Mouse (Mus musculus) limb, embryonic 11.5 days (tissue): ENCODE data around the gene Serpinb1a. TPM values are rescaled to one million over a fixed set of nuclear protein-coding genes. Genes with fewer than 3 reads are reported as not detected.

Source experiments
- ATAC-seq: fragments of 200-750 bp; cut with Nextera tagmentation; 2 replicates; pipeline ENCODE4 v1.8.0; 2017; ENCODE audit warnings: low read depth; ENCODE audit not compliant: insufficient number of reproducible peaks, low FRiP score, low TSS enrichment
- DNase-seq: peaks from one replicate; pipeline ENCODE4 v3.0.0-alpha.2; 2015; ENCODE audit warnings: low spot score
- H3K27ac ChIP-seq: fragments of 300-500 bp; sonication (generic); replicated peaks from 2 replicates; pipeline ENCODE4 v1.5.1; 2014; ENCODE audit warnings: low read depth, mild to moderate bottlenecking, low read length
- H3K27me3 ChIP-seq: fragments of 300-500 bp; sonication (generic); 2 replicates; pipeline ENCODE4 v1.6.1; 2014; ENCODE audit warnings: mild to moderate bottlenecking, low read length, mixed read lengths; ENCODE audit not compliant: control insufficient read depth, insufficient read depth
- H3K36me3 ChIP-seq: fragments of 300-500 bp; sonication (generic); 2 replicates; pipeline ENCODE4 v1.6.1; 2014; ENCODE audit warnings: mild to moderate bottlenecking, low read length, moderate library complexity, mixed read lengths; ENCODE audit not compliant: control insufficient read depth, insufficient read depth
- H3K4me1 ChIP-seq: fragments of 300-500 bp; sonication (generic); 2 replicates; pipeline ENCODE4 v1.6.1; 2014; ENCODE audit warnings: low read length, mixed read lengths; ENCODE audit not compliant: control insufficient read depth, insufficient read depth
- H3K4me2 ChIP-seq: fragments of 300-500 bp; sonication (generic); 2 replicates; pipeline ENCODE4 v1.6.1; 2014; ENCODE audit warnings: low read depth, mild to moderate bottlenecking, moderate library complexity; ENCODE audit not compliant: severe bottlenecking
- H3K4me3 ChIP-seq: fragments of 300-500 bp; sonication (generic); 2 replicates; pipeline ENCODE4 v1.5.1; 2014; ENCODE audit warnings: low read depth, low read length
- H3K9ac ChIP-seq: fragments of 300-500 bp; sonication (generic); 2 replicates; pipeline ENCODE4 v1.6.1; 2014; ENCODE audit warnings: mild to moderate bottlenecking, low read length
- H3K9me3 ChIP-seq: fragments of 300-500 bp; sonication (generic); 2 replicates; pipeline ENCODE4 v1.6.1; 2016; ENCODE audit warnings: low read length; ENCODE audit not compliant: control insufficient read depth
- WGBS: fragments of 180-500 bp; shearing (Covaris S2); extraction: QIAGEN DNeasy Blood & Tissue Kit; methylation state at CpG from one replicate; pipeline ENCODE4 v1.1.7; 2014; 5-methylcytosine and 5-hydroxymethylcytosine counted together
- polyA plus RNA-seq: library from polyadenylated mRNA; unstranded; fragments of >200 nt; fragmentation: Nextera tagmentation; extraction: Ambion mirVana; gene quantifications from 2 replicates; pipeline ENCODE4 v1.2.1, GENCODE M21; 2014

Serpinb1a gene
- polyA plus RNA-seq, 1 experiment from 2014 or later: 2.5 TPM

DNA sequence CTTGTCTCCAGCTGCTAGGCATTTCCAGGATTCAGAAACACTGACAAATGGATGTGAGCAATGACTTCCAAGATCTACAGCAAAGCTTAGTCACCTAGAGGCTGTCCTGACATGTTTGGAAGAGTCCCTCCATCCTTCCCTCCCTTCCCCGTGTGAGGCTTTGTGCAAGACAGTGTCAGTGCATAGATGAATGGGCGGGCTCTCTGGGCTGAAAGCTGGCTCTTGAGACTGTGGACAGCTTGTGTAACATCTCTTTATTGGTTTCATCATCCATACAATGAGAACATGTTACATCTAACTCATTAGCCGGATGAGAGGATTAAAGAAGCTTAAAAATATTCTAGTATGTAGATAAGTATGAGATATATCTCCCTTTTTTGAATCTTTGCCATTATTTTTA, 18.2 kb downstream of the Serpinb1a start:
- no peak overlapping the region for H3K9ac ChIP-seq
- no peak overlapping the region for H3K4me3 ChIP-seq
- DNase-seq (no peak), ATAC-seq (no peak)
- H3K9me3 ChIP-seq: no peaks in the 10 kb centered on the region
- H3K27ac ChIP-seq: no peak overlapping the region
- no peak overlapping the region for H3K4me2 ChIP-seq
- H3K27me3 ChIP-seq: no peaks in the 10 kb centered on the region
- no peaks in the 10 kb centered on the region for H3K36me3 ChIP-seq
- WGBS: 71% methylated on average over 3 of the region's 3 CpGs
- H3K4me1 ChIP-seq: no peaks in the 10 kb centered on the region

GRCm38 (mm10) chr13:32831505-32832273, 19.3 kb downstream of the Serpinb1a start:
- Histone ChIP-seq H3K36me3 (no peaks in the 10 kb centered on the region), H3K27ac (no peak overlapping the region), H3K4me3 (no peak overlapping the region), H3K9ac (no peak overlapping the region), H3K4me2 (no peak overlapping the region), H3K9me3 (no peaks in the 10 kb centered on the region), H3K4me1 (no peaks in the 10 kb centered on the region), H3K27me3 (no peaks in the 10 kb centered on the region)
- WGBS: 83% methylated on average over 3 of the region's 3 CpGs
- DNase-seq (no peak), ATAC-seq (no peak)

DNA sequence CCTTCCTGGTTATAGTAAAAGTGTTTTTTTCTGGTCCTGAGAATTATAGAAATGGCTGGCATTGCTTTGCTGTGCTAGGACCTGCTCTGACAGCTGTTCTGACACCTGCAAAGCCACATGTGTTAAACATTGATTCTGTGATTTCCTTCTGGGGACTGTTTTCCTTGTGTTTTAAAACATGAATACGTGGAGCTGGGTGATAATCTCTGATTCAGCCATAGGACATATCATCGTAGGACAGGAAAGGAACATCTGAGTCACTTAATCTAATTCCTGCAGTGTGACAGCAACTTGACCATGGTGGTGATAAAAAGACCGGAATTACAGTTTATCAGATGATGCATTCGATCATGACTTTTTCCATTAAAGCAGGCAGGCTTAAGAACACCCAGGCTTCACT, 22.1 kb downstream of the Serpinb1a start:
- Histone ChIP-seq H3K4me2 (no peak overlapping the region), H3K4me1 (no peaks in the 10 kb centered on the region), H3K36me3 (no peaks in the 10 kb centered on the region), H3K9ac (no peak overlapping the region), H3K4me3 (no peak overlapping the region), H3K9me3 (no peaks in the 10 kb centered on the region), H3K27me3 (no peaks in the 10 kb centered on the region), H3K27ac (no peak overlapping the region)
- DNase-seq (no peak), ATAC-seq (no peak)
- WGBS: 85% methylated on average over 4 of the region's 4 CpGs

- 58% methylated on average over 4 of the region's 4 CpGs for WGBS
- H3K4me1 ChIP-seq: no peaks in the 10 kb centered on the region
- no peaks in the 10 kb centered on the region for H3K27me3 ChIP-seq
- no peak overlapping the region for H3K9ac ChIP-seq
- H3K4me2 ChIP-seq: no peak overlapping the region
- H3K4me3 ChIP-seq: no peak overlapping the region
- H3K27ac ChIP-seq: no peak overlapping the region
- H3K9me3 ChIP-seq: no peaks in the 10 kb centered on the region
- DNase-seq (peak; percentile 70), ATAC-seq (peak; percentile 51; the same call in 1 of the 2 replicates)
- no peaks in the 10 kb centered on the region for H3K36me3 ChIP-seq
Observed at GRCm38 (mm10) chr13:32827951-32828350, 23.0 kb downstream of the Serpinb1a start.

DNA sequence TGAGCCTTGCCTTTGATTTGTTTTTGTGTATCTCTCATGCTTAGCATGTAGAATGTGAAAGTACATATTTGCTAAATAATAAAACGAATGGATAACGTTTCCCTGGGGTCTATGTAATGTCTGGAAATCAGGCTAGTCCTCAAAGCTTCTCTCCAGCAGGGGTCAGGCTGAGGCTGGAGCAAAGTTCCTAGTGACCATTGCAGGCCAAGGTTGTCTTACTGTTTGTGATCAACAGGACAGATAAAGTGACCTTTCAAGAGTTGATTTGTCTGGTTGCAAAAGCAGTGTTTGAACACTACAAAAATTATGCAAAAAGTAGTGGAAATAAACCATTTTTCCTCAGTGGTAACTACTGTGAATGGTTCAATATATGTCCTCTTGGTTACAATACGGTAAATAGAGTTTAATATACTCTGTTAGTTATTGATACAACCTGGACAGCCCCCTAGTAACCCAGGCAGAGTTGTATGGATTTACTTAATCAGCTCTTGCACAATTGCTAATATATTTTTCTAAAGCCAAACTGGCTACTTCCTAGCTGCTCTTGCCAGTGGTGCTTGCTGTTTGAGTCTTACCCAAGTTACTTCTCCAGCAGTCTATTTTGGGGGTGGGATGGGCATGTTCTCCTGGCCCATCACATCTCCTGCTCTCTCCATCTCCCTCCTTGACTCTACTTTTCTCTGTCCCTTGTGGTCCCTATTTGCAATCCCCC, 23.7 kb downstream of the Serpinb1a start:
- H3K9me3 ChIP-seq: no peaks in the 10 kb centered on the region
- 83% methylated on average over 3 of the region's 3 CpGs for WGBS
- no peaks in the 10 kb centered on the region for H3K4me1 ChIP-seq
- H3K9ac ChIP-seq: no peak overlapping the region
- ATAC-seq (no peak), DNase-seq (no peak)
- no peaks in the 10 kb centered on the region for H3K36me3 ChIP-seq
- H3K4me3 ChIP-seq: no peak overlapping the region
- no peak overlapping the region for H3K4me2 ChIP-seq
- no peaks in the 10 kb centered on the region for H3K27me3 ChIP-seq
- H3K27ac ChIP-seq: no peak overlapping the region

DNA sequence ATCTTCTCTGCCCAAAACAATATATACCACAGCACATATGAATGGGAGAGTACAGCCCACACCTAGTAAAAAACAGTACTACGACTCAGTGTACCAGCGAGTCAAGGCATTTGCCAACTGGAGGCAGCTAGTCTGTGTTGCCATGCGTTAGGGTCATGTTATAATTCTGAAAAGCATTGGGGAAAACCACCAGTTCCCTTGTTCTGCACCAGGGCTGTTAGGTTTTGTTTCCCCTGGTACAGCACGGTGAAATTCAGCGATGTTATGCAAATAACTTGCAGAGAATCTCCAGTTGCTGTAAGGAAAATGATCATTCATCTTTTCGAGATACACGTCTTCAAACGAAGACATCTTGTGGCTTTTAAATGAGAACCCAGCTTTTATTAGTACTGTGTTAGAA, 25.4 kb downstream of the Serpinb1a start:
- Histone ChIP-seq H3K4me1 (no peaks in the 10 kb centered on the region), H3K4me3 (no peak overlapping the region), H3K36me3 (peaks cover 2% of the 10 kb centered on the region; the same call in 1 of the 2 replicates), H3K9ac (no peak overlapping the region), H3K9me3 (no peaks in the 10 kb centered on the region), H3K27me3 (no peaks in the 10 kb centered on the region), H3K27ac (no peak overlapping the region), H3K4me2 (no peak overlapping the region)
- DNase-seq: no peak
- no peak for ATAC-seq
- WGBS: 92% methylated on average over 8 of the region's 8 CpGs

DNA sequence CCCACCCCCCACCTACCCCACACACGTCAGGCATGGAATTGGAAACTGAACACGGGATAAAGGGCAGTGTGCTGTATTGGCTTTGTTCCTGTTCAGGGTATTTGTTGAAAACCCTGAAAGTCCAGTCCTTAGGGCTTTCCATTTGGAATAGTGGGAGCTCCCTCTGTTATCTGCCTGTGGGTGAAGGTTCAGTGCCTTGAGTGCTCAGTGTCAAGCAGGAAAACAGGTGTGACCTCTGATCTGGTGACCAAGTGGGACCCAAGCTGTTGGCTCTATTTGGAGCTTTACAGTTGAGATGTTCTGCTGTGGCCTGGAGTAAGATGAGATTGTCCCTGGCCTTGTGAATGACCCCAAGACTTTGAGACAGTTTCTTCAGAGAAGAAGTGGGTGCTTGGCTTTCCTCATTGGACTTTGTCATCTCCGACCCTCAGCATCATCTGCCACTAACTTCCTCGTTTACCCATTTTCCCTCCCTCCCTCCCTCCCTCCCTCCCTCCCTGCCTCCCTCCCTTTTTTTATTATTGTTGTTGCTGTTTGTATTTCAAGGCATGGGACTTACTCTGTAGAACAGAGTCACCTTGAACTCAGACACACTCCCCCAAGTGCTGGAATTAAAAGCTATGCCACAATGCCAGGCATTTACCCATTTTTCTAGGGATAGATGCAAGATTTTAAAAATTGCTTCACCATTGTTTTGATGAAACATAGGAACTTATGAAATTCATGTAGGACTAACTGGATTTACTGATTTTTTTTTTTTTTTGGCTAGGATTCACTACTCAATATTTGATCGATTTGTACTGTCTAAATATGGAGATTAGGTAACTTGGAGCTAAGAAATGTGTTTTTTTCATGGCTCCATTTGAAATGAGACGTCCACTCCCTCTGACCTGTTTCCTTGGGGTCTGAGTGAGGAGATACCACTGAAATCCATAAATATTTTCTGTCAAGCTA, 26.3 kb downstream of the Serpinb1a start:
- no peak for ATAC-seq
- Histone ChIP-seq H3K9ac (no peak overlapping the region), H3K27me3 (no peaks in the 10 kb centered on the region), H3K4me1 (no peaks in the 10 kb centered on the region), H3K9me3 (no peaks in the 10 kb centered on the region), H3K4me3 (no peak overlapping the region), H3K27ac (no peak overlapping the region), H3K36me3 (peaks cover 2% of the 10 kb centered on the region; the same call in 1 of the 2 replicates), H3K4me2 (no peak overlapping the region)
- no peak for DNase-seq
- 79% methylated on average over 6 of the region's 6 CpGs for WGBS

GRCm38 (mm10) chr13:32823126-32823525, 27.9 kb downstream of the Serpinb1a start:
- Histone ChIP-seq H3K9me3 (no peaks in the 10 kb centered on the region), H3K27me3 (no peaks in the 10 kb centered on the region), H3K27ac (no peak overlapping the region), H3K4me1 (no peaks in the 10 kb centered on the region), H3K9ac (no peak overlapping the region), H3K4me2 (no peak overlapping the region), H3K4me3 (no peak overlapping the region), H3K36me3 (peaks cover 2% of the 10 kb centered on the region; the same call in 1 of the 2 replicates)
- DNase-seq (no peak), ATAC-seq (no peak)
- 91% methylated on average over 6 of the region's 6 CpGs for whole genome bisulfite sequencing
